In the genomic region with DNA sequence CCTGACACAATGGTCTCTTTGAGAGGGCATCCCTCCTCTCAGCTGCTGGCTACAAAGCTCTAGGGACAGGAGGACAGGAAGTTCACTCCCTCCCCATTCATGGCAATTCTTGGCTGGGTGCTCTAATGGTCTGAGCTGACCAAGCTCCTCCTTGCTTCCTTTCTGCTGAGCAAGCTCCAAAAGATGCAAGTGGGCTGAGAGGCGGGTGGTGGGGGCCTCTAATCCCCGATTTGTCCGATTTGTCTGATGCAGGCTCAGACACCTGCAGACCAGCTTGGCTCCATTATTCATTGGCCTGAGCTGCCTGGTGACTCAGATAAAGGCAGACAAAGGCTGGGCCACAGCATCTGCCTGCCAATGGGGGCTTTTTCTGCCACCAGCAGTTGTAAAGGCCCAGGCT, we compare ENCODE assay signal across 24 mouse cellular contexts. TPM values are rescaled to one million over a fixed set of nuclear protein-coding genes. Genes with fewer than 3 reads are reported as not detected.
A peak's percentile ranks its signal among the peaks of the same experiment; 100 is the strongest.
DNase-seq lines count a peak whose midpoint lies in the region; ATAC-seq and TF ChIP-seq lines count a peak whose summit lies in the region.
"Had no signal": no experiment of that assay in that cellular context is flagged by ENCODE, and none has a peak within 500 bp of the region (broad histone marks: within the 10 kb centered on the region; RNA-seq: fewer than 3 reads in every experiment).

No protein-coding gene starts in this region.

- H3K9me3 ChIP-seq in forebrain, embryonic 13.5 days (replicated peaks): no peaks in the 10 kb centered on the region
- no peaks in the 10 kb centered on the region for H3K9me3 ChIP-seq in forebrain, embryonic 15.5 days
- H3K9me3 ChIP-seq in hindbrain, embryonic 12.5 days (replicated peaks): no peaks in the 10 kb centered on the region
- H3K9me3 ChIP-seq in midbrain, embryonic 12.5 days: no peaks in the 10 kb centered on the region
- H3K9me3 ChIP-seq in stomach, postnatal 0 days (ENCODE audit: control insufficient read depth, low read length): no peaks in the 10 kb centered on the region
- H3K9me3 ChIP-seq: heart, embryonic 13.5 days; limb, embryonic 10.5 days; stomach, embryonic 15.5 days had no signal

- 0 out of 2 replicates have a peak overlapping the region, but pooled peaks have one; percentile 13 for H3K9ac ChIP-seq in forebrain, embryonic 13.5 days
- no peak overlapping the region for H3K9ac ChIP-seq in forebrain, embryonic 15.5 days (replicated peaks)
- no peak overlapping the region for H3K9ac ChIP-seq in hindbrain, embryonic 12.5 days
- no peak overlapping the region for H3K9ac ChIP-seq in midbrain, embryonic 12.5 days (replicated peaks)
- no peak overlapping the region for H3K9ac ChIP-seq in stomach, postnatal 0 days (ENCODE audit: low read length)
- H3K9ac ChIP-seq: heart, embryonic 13.5 days; lung, embryonic 14.5 days; stomach, embryonic 15.5 days had no signal

- no peak; the same call in 1 of the 2 replicates for ATAC-seq in forebrain, embryonic 13.5 days
- ATAC-seq in forebrain, embryonic 15.5 days (replicated peaks): no peak
- ATAC-seq in hindbrain, embryonic 12.5 days (ENCODE audit: low FRiP score): no peak
- peak; percentile 64 for ATAC-seq in midbrain, embryonic 12.5 days (ENCODE audit: low FRiP score, low read depth)
- ATAC-seq in stomach, postnatal 0 days (ENCODE audit: low FRiP score, low TSS enrichment): no peak
- ATAC-seq: activated CD4-positive, CD25-positive, alpha-beta regulatory T cell, adult 4 months; intestine, embryonic 16.5 days had no signal

- no peak overlapping the region for H3K4me3 ChIP-seq in forebrain, embryonic 13.5 days
- H3K4me3 ChIP-seq in forebrain, embryonic 15.5 days: no peak overlapping the region
- no peak overlapping the region for H3K4me3 ChIP-seq in hindbrain, embryonic 12.5 days
- H3K4me3 ChIP-seq in midbrain, embryonic 12.5 days: no peak overlapping the region
- H3K4me3 ChIP-seq in stomach, postnatal 0 days (ENCODE audit: low read depth, low read length): no peak overlapping the region
- H3K4me3 ChIP-seq: erythroblast, embryonic 14.5 days; heart, embryonic 13.5 days; layer of hippocampus, adult 2 months; left cerebral cortex, adult 2 months; limb, embryonic 10.5 days; stomach, embryonic 15.5 days had no signal

- DNase-seq in retina, postnatal 7 days (ENCODE audit: low read depth, low spot score): peak; percentile 50
- DNase-seq in stomach, postnatal 0 days (ENCODE audit: low spot score): no peak
- no peak for DNase-seq in natural killer cell, adult 2 months (ENCODE audit: low spot score in 2 of 2)
- DNase-seq: cerebellum, adult 18-20 months; cerebellum, postnatal 36 days; heart, postnatal 36 days; lung, embryonic 14.5 days; spleen, adult 18-20 months had no signal

- peaks cover 25% of the 10 kb centered on the region for H3K36me3 ChIP-seq in forebrain, embryonic 13.5 days (ENCODE audit: poor library complexity, severe bottlenecking)
- peaks cover 8% of the 10 kb centered on the region; the same call in 1 of the 2 replicates for H3K36me3 ChIP-seq in forebrain, embryonic 15.5 days
- no peaks in the 10 kb centered on the region for H3K36me3 ChIP-seq in hindbrain, embryonic 12.5 days
- peaks cover 32% of the 10 kb centered on the region for H3K36me3 ChIP-seq in midbrain, embryonic 12.5 days
- no peaks in the 10 kb centered on the region for H3K36me3 ChIP-seq in stomach, postnatal 0 days (ENCODE audit: control insufficient read depth, insufficient read depth, low read length)
- H3K36me3 ChIP-seq: heart, embryonic 13.5 days; stomach, embryonic 15.5 days had no signal

- peaks cover 48% of the 10 kb centered on the region for H3K27me3 ChIP-seq in forebrain, embryonic 13.5 days
- H3K27me3 ChIP-seq in forebrain, embryonic 15.5 days: 0 out of 2 replicates have a peak, but pooled peaks cover 3% of the 10 kb centered on the region
- H3K27me3 ChIP-seq in hindbrain, embryonic 12.5 days: 0 out of 2 replicates have a peak, but pooled peaks cover 5% of the 10 kb centered on the region
- H3K27me3 ChIP-seq in midbrain, embryonic 12.5 days: no peaks in the 10 kb centered on the region
- H3K27me3 ChIP-seq in stomach, postnatal 0 days (ENCODE audit: control insufficient read depth, insufficient read depth, low read length): no peaks in the 10 kb centered on the region
- H3K27me3 ChIP-seq: Patski; stomach, embryonic 15.5 days had no signal

- H3K4me1 ChIP-seq in forebrain, embryonic 13.5 days: peaks cover 57% of the 10 kb centered on the region
- H3K4me1 ChIP-seq in forebrain, embryonic 15.5 days: peaks cover 52% of the 10 kb centered on the region
- H3K4me1 ChIP-seq in hindbrain, embryonic 12.5 days: peaks cover 18% of the 10 kb centered on the region
- peaks cover 62% of the 10 kb centered on the region for H3K4me1 ChIP-seq in midbrain, embryonic 12.5 days
- no peaks in the 10 kb centered on the region for H3K4me1 ChIP-seq in stomach, postnatal 0 days (replicated peaks; ENCODE audit: control insufficient read depth, insufficient read depth)
- H3K4me1 ChIP-seq: heart, embryonic 13.5 days; stomach, embryonic 15.5 days had no signal

- H3K27ac ChIP-seq in forebrain, embryonic 13.5 days: no peak overlapping the region
- H3K27ac ChIP-seq in forebrain, embryonic 15.5 days (replicated peaks): no peak overlapping the region; the same call in 1 of the 2 replicates
- H3K27ac ChIP-seq in hindbrain, embryonic 12.5 days: peak overlapping the region; percentile 24; the same call in 1 of the 2 replicates
- H3K27ac ChIP-seq in midbrain, embryonic 12.5 days (replicated peaks): peak overlapping the region; percentile 79
- H3K27ac ChIP-seq in stomach, postnatal 0 days (replicated peaks): no peak overlapping the region
- H3K27ac ChIP-seq: heart, embryonic 13.5 days; kidney, postnatal 0 days; layer of hippocampus, adult 2 months; left cerebral cortex, adult 2 months; limb, embryonic 10.5 days; stomach, embryonic 15.5 days had no signal

- no peak for TF ChIP-seq CTCF in stomach, postnatal 0 days (IDR thresholded peaks at IDR 0.05; ENCODE audit: low read depth)

- 6% methylated on average over 3 of the region's 3 CpGs for WGBS in forebrain, embryonic 13.5 days
- 11% methylated on average over 3 of the region's 3 CpGs for WGBS in forebrain, embryonic 15.5 days
- WGBS in hindbrain, embryonic 12.5 days: 40% methylated on average over 3 of the region's 3 CpGs
- 17% methylated on average over 3 of the region's 3 CpGs for WGBS in midbrain, embryonic 12.5 days
- 49% methylated on average over 3 of the region's 3 CpGs for WGBS in stomach, postnatal 0 days

- no peak overlapping the region; the same call in 1 of the 2 replicates for H3K4me2 ChIP-seq in forebrain, embryonic 13.5 days
- no peak overlapping the region for H3K4me2 ChIP-seq in forebrain, embryonic 15.5 days (replicated peaks)
- no peak overlapping the region for H3K4me2 ChIP-seq in hindbrain, embryonic 12.5 days (replicated peaks)
- no peak overlapping the region for H3K4me2 ChIP-seq in midbrain, embryonic 12.5 days (replicated peaks)
- no peak overlapping the region for H3K4me2 ChIP-seq in stomach, postnatal 0 days (replicated peaks; ENCODE audit: low read depth)
- H3K4me2 ChIP-seq: heart, embryonic 13.5 days; liver, embryonic 11.5 days; lung, embryonic 14.5 days; stomach, embryonic 15.5 days had no signal

- TF ChIP-seq EP300 in stomach, postnatal 0 days (optimal IDR thresholded peaks at IDR 0.05): no peak

RNA-seq across cellular contexts. Expression of gene Lmo1, which starts 33.3 kb away (rescaled TPM):
- 36.5 and 50.5 TPM in 2 replicates for polyA plus RNA-seq in forebrain, embryonic 13.5 days (2015; fragmentation: Nextera tagmentation; extraction: Ambion mirVana)
- 102 and 134 TPM in 2 replicates for polyA plus RNA-seq in forebrain, embryonic 15.5 days (2015; fragmentation: Nextera tagmentation; extraction: Ambion mirVana)
- 46.3 and 50.9 TPM in 2 replicates for polyA plus RNA-seq in hindbrain, embryonic 12.5 days (2016; fragmentation: Nextera tagmentation; extraction: Ambion mirVana)
- polyA plus RNA-seq in midbrain, embryonic 12.5 days (2016; fragmentation: Nextera tagmentation; extraction: Ambion mirVana): 149 and 177 TPM in 2 replicates
- 18.8 and 22.4 TPM in 2 replicates for polyA plus RNA-seq in stomach, postnatal 0 days (2015; fragmentation: Nextera tagmentation; extraction: Ambion mirVana)
- polyA plus RNA-seq: activated CD4-positive, CD25-positive, alpha-beta regulatory T cell, adult 4 months; erythroblast, embryonic 14.5 days had no signal

RNA-seq across cellular contexts. Expression of gene Ric3, which starts 58.6 kb away (rescaled TPM):
- 23.2 and 27.6 TPM in 2 replicates for polyA plus RNA-seq in forebrain, embryonic 13.5 days (2015; fragmentation: Nextera tagmentation; extraction: Ambion mirVana)
- polyA plus RNA-seq in forebrain, embryonic 15.5 days (2015; fragmentation: Nextera tagmentation; extraction: Ambion mirVana): 28.2 and 30.4 TPM in 2 replicates
- polyA plus RNA-seq in hindbrain, embryonic 12.5 days (2016; fragmentation: Nextera tagmentation; extraction: Ambion mirVana): 21.9 and 23.5 TPM in 2 replicates
- polyA plus RNA-seq in midbrain, embryonic 12.5 days (2016; fragmentation: Nextera tagmentation; extraction: Ambion mirVana): 29.5 and 30.4 TPM in 2 replicates
- polyA plus RNA-seq in stomach, postnatal 0 days (2015; fragmentation: Nextera tagmentation; extraction: Ambion mirVana): 0.93 and 1.1 TPM in 2 replicates
- polyA plus RNA-seq: C2C12 had no signal

Comparison
In these comparisons a context has a peak if more than half of its experiments do, and no peak if none do; other contexts are left out.
1. H3K27ac ChIP-seq: peak in hindbrain, embryonic 12.5 days (single experiment) and midbrain, embryonic 12.5 days (single experiment); none in forebrain, embryonic 13.5 days (single experiment), forebrain, embryonic 15.5 days (single experiment) and stomach, postnatal 0 days (single experiment).
2. RNA of gene Ric3, which starts 58.6 kb away (polyA plus RNA-seq): 28.2 to 30.4 TPM in forebrain, embryonic 15.5 days, 29.5 to 30.4 TPM in midbrain, embryonic 12.5 days, 23.2 to 27.6 TPM in forebrain, embryonic 13.5 days and 21.9 to 23.5 TPM in hindbrain, embryonic 12.5 days; 0.93 to 1.1 TPM in stomach, postnatal 0 days; every median in the first group is over 10 times any median in the second.